Mouse (Mus musculus) urinary bladder, adult 18-20 months (tissue): Measurements from ENCODE around the gene Abraxas1.

Experiments
- DNase-seq, 2 experiments: peaks; one replicate each; pipeline ENCODE4 v3.0.0; 2022; ENCODE audit warnings: low spot score in 2 of 2, mixed read lengths in 2 of 2

Abraxas1 gene

DNA sequence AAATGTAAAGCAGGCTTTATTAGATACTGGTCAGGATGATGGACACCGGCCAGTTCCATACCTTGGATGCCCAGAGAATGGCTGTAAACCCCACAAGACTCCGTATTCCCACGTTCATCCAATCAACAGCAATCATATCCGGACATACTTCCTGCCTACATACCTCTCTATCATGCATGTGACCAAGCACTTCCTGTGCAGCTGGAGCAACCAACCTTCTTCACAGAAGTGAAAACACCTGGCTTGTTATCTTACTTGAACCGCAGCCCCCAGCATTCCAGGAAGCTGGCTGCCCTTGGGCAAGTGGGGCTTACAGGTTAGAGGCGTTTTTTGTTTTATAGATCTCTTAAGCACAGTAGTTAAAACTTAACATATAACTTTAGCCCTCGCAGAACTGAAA is 2.1 kb upstream of the Abraxas1 start:
- DNase-seq: no peak

DNA sequence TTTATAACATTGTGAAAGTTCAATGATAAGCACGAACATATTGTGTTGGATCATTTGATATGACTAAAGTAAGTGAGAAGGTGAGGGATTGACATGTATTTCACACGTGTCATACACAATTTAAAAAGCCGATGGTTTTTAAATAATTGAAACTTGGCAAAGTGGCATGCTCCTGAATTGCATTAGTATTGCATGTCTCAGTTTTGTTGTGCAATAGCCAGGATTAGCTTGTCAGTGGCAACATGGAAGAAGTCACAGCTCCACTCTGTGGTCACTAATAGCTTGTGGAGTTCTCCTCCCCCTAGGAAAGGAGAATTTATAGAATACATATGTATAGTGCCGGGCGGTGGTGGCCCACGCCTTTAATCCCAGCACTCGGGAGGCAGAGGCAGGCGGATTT is 610 bp upstream of the Abraxas1 start:
- no peak for DNase-seq

DNA sequence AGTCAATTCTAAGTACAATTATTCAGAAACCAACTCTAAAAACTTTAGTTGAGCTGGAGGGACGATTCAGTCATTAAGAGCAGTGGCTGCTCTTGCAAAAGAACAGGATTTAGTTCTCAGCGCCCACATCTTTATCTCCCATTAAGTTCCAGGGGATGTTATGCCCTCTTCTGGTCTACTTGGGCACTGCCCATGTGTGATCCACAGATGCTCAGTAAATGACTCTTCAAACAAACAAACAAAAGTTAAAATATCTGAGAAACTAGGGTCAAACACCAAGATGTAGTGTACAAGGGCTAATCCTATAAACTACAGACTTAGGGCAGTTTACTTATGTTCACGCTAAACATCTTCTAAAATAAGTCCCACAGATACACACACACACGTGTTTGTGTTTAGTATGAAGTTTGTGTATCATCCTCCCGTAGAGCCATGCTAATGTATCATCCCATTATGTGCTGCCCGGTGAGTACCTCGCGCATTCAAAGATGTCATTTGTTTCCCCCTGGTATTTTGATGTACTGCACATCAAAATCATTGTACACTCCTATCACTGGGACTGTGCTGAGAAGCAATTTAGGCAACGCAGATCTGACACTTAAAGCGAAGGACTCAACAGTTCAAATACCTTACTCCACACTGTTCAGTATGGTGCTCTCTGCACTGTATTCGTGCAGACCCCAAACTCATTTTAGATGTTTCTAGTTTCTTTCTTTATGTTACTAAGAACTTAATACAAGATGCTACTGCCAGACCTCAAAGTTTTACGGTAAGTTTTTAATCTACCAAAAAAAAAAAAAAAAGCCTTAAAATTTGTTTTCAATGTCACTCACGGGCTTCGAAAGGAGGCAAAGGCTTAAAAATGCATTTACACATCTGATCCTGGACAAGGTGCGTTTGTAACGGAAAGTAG is 941 bp downstream of the Abraxas1 start:
- no peak for DNase-seq

DNA sequence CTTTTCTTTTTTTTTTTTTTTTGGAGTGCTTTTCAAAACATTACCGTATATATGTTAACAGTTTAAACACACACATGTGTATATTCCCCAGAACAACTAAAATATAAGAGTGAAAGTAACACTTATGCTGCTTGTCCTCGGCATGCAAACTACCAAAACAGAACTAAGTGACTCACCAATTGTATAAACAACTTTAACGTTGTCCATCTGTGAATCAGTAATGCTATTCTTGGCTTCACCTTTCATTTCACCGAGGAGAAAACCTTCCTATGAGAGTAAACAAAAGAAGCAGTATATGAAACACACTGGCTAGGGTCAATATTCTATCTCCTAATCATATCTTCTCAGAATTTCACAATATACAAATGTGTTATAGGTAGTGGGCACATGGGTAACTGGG is 2.4 kb downstream of the Abraxas1 start:
- no peak for DNase-seq

DNA sequence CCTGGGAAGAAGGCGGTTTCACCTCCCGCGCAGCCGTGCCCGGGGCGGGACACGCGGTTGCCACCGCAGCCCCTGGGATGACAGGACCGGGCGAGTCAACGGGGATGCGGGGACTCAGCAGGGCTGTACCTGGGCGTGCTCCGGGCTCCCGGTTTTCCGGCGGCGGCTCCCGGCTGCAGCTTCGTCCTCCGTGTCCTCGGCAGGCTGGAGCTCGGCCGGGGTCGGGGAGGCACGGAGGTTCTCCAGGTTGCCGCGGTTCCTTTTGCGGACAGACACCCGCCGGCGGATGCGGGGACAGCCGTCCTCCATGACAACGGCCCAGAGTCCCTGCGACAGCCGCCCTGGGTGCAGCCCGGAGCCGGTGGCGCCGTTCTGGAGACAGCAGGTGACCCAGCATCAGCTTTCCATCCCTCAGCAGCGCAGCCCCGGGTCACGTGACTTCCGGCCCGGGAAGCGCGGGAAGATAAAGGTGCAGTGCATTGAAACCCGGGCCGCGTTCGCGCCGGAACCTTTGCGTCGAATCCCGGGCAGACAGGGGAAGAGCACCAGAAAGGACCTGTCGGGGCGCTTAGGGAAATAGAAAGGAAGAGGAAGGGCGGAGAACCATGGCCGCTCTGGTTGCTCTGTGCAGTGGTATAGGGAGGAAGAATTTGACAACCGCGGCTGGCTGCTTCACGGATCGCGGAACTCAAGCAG is 22.5 kb downstream of the Abraxas1 start, which contains the start of the genes Helq and Mrps18c:
Gene Helq (minus strand): TSS at position 434 of the 696 bp plus-strand sequence.
Gene Mrps18c (plus strand): TSS at position 463 of the 696 bp plus-strand sequence.
- DNase-seq: peak; percentile 82 to 87

DNA sequence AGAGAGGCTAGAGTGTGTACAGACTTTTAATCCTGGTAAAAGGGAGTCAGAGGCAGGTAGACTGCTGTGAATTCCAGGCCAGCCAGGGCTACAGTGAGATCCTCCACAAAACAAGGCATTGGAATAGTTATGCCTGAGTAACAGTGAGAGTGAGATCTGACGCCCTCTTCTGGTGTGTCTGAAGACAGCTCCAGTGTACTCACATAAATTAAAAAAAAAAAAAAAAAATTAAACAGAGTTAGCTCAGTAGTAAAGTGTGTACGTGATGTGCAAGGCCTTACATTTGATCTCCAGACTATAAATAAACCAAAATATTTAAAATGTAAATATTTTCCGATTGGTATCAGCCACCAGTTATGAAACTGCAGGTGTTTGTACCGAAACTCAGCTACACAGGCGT is 26.7 kb downstream of the Abraxas1 start:
- no peak for DNase-seq

DNA sequence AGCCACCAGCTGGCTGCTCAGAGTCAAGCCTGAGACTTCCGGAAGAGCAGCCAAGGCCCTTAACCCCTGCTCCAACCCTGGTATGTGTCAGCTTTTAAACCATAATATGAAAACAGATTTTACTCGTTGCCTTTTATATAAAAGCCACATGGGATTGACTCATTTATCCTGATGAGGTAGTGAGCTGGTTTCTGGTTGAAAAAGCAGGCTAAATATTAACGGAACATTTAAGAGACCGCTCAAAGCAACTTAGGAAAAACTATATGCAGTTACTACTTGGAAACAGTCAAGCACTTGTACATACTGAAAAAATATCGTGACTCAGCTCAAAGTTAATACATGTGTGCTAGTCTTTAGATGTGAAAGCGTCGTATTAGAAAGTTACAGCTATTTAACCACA is 28.5 kb downstream of the Abraxas1 start:
- DNase-seq: no peak

DNA sequence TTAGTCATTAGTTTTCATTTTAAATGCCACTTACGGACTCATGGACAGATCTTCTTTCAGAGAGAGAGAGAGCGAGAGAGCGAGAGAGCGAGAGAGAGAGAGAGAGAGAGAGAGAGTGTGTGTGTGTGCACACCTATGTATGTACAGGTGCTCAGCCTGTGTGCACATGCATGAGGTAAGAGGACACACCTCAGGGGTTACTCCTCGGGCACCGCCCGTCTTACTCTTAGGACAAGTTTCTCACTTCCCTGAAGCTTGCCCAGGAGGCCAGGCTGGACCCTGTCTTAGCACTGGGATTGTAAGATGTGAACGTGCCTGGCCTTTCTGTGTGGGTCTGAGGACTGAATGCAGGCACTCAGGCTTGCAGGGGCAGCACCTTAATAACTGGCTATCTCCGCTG is 33.2 kb downstream of the Abraxas1 start:
- no peak for DNase-seq

DNA sequence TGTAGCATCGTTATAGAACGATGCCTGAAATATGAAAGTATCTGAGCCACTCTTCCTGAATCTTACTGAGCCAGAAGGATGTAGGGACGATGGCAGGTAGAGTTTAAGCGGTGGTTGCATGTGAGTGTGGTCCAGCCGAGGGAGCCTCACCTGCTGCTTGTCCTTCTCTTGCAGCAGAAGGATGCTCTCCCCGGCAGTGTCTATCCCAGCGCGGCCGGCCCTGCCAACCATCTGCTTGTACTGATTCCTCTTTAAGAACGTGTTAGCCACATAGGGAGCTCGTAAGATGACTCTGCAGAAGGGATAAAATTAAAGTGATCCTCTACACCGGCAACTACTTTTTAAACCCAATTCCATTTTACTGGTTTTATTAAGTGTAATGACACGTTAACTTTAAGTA is 41.8 kb downstream of the Abraxas1 start:
- no peak for DNase-seq

DNA sequence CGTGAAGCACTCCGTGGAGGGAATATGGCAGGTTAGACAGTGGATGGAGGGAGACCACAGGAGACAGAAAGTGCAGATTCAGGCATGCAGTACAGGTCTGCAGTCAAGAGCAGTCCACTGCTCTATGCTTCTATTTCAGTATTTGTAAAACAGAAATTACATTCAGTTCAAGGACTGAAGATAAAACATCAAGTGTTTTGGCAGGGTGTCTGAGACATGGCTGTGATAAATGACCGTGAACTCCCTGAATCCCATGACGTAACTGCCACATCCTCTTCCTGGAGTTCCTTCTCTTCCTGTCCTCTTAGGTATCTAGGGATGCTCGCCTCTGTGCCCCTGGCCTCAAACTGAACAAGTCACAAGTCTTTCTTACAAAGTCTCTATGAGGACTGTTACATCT is 43.9 kb downstream of the Abraxas1 start:
- DNase-seq: no peak

DNA sequence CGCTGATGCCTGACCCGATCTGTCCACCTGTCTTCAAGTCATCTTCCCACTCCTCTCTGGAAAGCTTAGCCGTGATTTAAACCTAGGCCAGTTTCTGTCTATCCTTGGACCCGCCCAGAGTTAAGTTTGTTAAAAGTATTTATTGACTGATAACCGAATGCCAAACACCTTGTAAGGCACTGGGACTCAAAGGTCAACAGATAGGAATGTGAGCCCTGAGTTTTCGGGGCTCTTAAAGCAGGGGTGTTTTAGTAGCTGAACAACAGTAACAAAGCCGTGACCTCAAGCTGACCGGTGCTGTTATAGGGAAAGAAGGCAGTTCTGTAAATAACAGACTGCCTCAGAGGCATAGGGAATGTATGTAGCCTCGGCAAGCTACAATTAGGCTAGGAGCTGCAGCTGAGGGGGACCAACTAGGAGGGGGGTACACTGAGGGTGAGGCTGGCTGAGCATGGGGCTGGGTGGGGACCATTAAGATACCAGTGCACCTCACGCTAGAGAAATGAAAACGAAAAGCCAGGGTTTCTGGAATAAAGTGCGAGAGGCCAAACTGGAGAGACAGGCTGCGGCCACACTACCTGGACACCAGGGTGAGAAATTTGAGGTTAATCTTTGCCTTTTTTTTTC is 44.9 kb downstream of the Abraxas1 start:
- DNase-seq: no peak

DNA sequence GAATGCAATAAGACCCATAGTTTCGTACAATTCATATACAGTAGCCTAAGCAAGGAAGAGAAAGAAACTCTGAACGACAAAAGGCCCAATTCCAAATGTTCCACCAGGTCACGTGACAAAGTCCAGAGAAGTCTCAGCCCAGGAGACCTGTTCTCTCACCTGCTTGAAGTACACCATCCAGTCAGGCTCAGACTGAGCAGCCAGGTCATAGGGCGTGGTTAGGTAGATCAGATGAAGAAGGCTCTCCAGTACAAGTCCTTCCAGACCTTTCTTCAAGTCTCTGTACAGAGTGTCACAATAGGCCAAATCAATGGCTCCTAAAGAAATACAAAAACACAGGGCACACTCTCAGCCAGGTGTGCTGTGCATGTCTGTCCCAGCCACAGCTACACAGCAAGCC is 49.2 kb downstream of the Abraxas1 start:
- DNase-seq: no peak

DNA sequence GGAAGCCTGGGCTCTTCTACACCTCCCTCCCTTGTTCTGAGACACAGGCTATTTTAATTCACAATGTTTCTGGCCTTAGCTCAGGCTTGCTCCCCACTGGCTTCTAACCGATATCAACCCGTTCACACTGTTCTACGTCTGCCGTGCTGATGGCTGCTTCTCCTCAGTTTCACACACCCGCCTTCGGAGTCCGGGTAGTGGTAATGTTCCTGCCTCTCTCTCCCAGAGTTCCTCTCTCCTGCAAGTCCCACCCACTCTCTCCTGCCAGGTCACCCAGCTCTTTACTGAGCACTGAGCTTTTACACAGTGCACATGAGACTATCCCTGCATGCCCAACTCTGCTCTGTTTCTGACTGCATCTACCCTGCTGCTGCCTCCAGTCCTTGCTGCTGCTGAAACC is 54.7 kb downstream of the Abraxas1 start:
- DNase-seq: no peak

DNA sequence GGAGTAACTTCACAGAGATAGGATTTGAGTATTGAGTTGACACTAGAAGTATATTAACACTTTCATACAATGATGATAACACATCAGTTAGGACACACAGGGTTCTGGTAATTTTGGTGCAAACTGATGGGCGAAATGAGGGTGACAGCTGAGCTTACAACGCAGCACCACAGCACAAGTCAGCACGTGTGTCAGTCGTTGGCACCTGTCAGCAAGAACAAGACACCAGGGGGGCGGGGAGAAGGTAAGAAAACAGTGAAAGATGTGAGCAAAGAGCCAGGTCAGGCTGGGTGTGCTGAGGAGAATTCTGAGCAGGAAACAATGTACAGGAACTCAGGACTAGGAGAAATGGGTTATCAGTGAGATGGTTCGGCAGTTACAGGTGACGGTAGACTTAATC is 59.0 kb downstream of the Abraxas1 start:
- no peak for DNase-seq

DNA sequence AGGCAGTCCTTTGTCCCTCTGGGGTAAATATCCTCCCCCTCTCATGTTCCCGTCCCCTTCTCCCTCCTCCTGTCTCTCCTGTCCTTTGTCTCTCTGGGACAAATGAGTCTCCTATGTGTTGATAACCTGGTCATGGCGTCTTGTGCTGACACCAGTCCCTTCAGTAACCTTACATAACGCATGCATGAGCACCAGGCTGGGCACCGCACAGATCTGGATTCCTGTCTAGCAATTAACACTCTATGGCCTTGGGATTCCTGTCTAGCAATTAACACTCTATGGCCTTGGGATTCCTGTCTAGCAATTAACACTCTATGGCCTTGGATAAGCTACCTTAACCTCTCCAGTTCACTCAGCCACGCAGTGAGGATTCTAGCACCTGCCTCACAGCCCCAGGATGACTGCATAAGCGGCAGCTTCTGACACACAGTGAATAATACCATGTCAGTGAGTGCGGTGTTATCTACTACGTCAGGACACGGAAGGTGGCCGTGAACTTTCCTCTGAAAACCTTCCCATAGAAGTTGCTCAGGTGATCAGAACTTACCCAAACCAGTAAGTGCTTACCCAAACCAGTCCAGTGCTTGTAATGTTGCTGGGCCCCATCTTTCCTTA is 60.6 kb downstream of the Abraxas1 start:
- no peak for DNase-seq

DNA sequence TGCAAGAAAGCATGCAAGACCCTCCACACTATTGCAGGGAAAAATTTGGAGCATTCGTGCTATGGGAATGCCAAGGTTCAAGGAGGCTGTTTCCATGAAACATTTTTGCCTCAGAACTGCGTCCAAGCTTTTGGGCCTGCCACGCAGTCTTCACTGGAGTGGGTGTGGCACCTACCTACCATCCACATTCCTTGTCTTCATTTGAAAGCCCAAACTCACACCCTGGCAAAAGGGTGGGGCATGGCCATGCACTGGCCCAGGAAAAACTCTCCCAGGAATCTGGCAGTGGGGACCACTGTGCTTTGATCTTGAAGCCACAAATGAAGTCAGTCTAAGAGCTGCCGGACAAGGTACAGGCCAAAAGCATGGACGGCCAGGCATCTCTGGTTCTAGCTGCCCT is 62.6 kb downstream of the Abraxas1 start:
- no peak for DNase-seq
